Mouse (Mus musculus) small intestine, adult 2 months (tissue): ENCODE data around the gene Ugcg.

Experiments used
- CTCF ChIP-seq: fragments of 200-500 bp; IDR thresholded peaks from 2 replicates; pipeline ENCODE4 v1.5.1; 2012; ENCODE audit warnings: low read depth, mild to moderate bottlenecking, control low read depth, inconsistent platforms, low read length, moderate library complexity, mixed read lengths; ENCODE audit not compliant: insufficient replicate concordance, insufficient read length; ENCODE audit errors: extremely low read depth
- POLR2A ChIP-seq: fragments of 200-500 bp; IDR thresholded peaks from 2 replicates; pipeline ENCODE4 v1.6.1; 2012; ENCODE audit warnings: low read depth, mild to moderate bottlenecking, control low read depth, inconsistent platforms, low read length, moderate library complexity

- TF ChIP-seq POLR2A (no peak), CTCF (no peak)
Measured at GRCm38 (mm10) chr4:59264611-59265095, 75.6 kb downstream of the Ugcg start.
